Mouse (Mus musculus): ENCODE data around the gene Btaf1.

DNA sequence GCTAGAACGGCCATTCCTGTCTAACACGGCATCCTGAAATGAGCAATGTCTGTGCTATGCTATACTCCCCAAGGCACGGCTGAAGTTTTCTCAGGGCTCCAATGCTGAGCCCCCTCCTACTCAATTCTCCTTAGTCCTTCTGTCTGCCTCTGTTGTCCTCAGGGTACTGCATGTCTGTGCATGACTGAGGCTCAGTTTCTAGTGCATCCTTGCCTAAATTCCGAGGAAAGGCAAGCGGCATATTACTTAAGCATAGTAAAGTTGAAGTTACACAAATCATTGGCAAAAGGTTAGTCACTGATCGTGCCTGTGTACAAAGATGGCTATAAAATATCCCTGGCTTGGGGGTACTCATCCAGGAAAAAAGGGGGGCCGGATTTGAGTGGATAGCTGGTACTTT is 12.8 kb upstream of the Btaf1 start:
- TF ChIP-seq POLR2A (IDR thresholded peaks at IDR 0.05; ENCODE audit: borderline replicate concordance, insufficient read depth, low read length) (no peak), CTCF (IDR thresholded peaks at IDR 0.05; ENCODE audit: borderline replicate concordance, insufficient read depth, low read depth, low read length) (no peak)
